ENCODE assay signal across 18 mouse cellular contexts in the genomic region with DNA sequence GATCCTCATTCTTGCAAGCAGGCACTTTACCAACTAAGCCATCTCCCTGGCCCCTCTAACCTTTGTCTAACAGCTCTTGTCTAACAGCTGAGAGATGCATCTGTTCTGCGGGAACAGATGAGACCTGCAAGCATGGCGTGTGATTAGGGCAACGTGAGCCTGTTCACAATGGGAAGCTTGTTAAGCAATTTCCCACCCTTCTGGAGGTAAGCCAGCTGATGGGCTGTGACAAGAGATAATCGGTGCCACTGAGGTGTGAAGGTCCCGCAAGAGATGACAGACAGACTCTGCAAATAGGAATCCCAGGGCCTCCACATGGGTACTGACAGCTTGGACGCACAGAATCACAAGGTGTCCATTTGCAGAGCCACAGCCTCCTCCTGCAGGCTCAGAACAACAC.
DNase-seq lines count a peak whose midpoint lies in the region; ATAC-seq and TF ChIP-seq lines count a peak whose summit lies in the region.
"Had no signal": no experiment of that assay in that cellular context is flagged by ENCODE, and none has a peak within 500 bp of the region (broad histone marks: within the 10 kb centered on the region; RNA-seq: fewer than 3 reads in every experiment).

No protein-coding gene starts in this region.

- no peaks in the 10 kb centered on the region for H3K27me3 ChIP-seq in forebrain, embryonic 16.5 days (replicated peaks; ENCODE audit: control insufficient read depth, insufficient read depth, low read length)
- no peaks in the 10 kb centered on the region for H3K27me3 ChIP-seq in neural tube, embryonic 15.5 days (replicated peaks)
- H3K27me3 ChIP-seq: heart, embryonic 15.5 days had no signal

- no peak overlapping the region for H3K27ac ChIP-seq in forebrain, embryonic 16.5 days (ENCODE audit: low read length)
- H3K27ac ChIP-seq in neural tube, embryonic 15.5 days (replicated peaks): no peak overlapping the region
- H3K27ac ChIP-seq: heart, embryonic 15.5 days; macrophage had no signal

- TF ChIP-seq CTCF in brain, embryonic 14.5 days (IDR thresholded peaks at IDR 0.05; ENCODE audit: borderline replicate concordance, extremely low read depth, insufficient read depth, insufficient read length): no peak

- DNase-seq in layer of hippocampus, postnatal 10 days (ENCODE audit: low spot score in 2 of 2): peak; percentile 19 to 23
- DNase-seq in layer of hippocampus, adult 11-12 months (ENCODE audit: low spot score): no peak
- DNase-seq in brain, embryonic 14.5 days (ENCODE audit: low read depth): peak; percentile 83
- no peak for DNase-seq in thymus, postnatal 4 days
- DNase-seq in gastrocnemius, postnatal 25 days: no peak
- DNase-seq: adrenal gland, adult 8-10 months; cerebellum, adult 9-10 months; embryo, embryonic 11 days; kidney, adult 9 months; lung, adult 2 months; right cerebral cortex, postnatal 14 days; thymus, postnatal 36 days had no signal

- ATAC-seq in forebrain, embryonic 16.5 days: 0 out of 2 replicates have a peak, but pooled peaks have one; percentile 43
- peak; percentile 38; the same call in 1 of the 2 replicates for ATAC-seq in neural tube, embryonic 15.5 days (ENCODE audit: low FRiP score)
- ATAC-seq: inflammation-experienced regulatory T-cells, adult 6 months had no signal

- no peak overlapping the region for H3K9ac ChIP-seq in forebrain, embryonic 16.5 days (replicated peaks; ENCODE audit: low read depth, low read length)
- no peak overlapping the region for H3K9ac ChIP-seq in neural tube, embryonic 15.5 days (replicated peaks)
- H3K9ac ChIP-seq: heart, embryonic 15.5 days had no signal

- H3K4me3 ChIP-seq in forebrain, embryonic 16.5 days (replicated peaks; ENCODE audit: low read length): no peak overlapping the region
- no peak overlapping the region for H3K4me3 ChIP-seq in neural tube, embryonic 15.5 days (replicated peaks)
- H3K4me3 ChIP-seq: heart, embryonic 15.5 days had no signal

- no peaks in the 10 kb centered on the region for H3K36me3 ChIP-seq in forebrain, embryonic 16.5 days (ENCODE audit: control insufficient read depth, insufficient read depth)
- no peaks in the 10 kb centered on the region for H3K36me3 ChIP-seq in neural tube, embryonic 15.5 days
- H3K36me3 ChIP-seq: G1E; heart, embryonic 15.5 days had no signal

- H3K4me2 ChIP-seq in forebrain, embryonic 16.5 days (ENCODE audit: low read length): no peak overlapping the region
- no peak overlapping the region for H3K4me2 ChIP-seq in neural tube, embryonic 15.5 days
- H3K4me2 ChIP-seq: heart, embryonic 15.5 days had no signal

- 52% methylated on average over 6 of the region's 6 CpGs for WGBS in forebrain, embryonic 16.5 days
- WGBS in neural tube, embryonic 15.5 days: 70% methylated on average over 6 of the region's 6 CpGs

- TF ChIP-seq POLR2A in brain, embryonic 14.5 days (IDR thresholded peaks at IDR 0.05; ENCODE audit: borderline replicate concordance, extremely low read depth, insufficient read depth, insufficient read length, poor library complexity, severe bottlenecking): no peak

- H3K4me1 ChIP-seq in forebrain, embryonic 16.5 days (replicated peaks; ENCODE audit: control insufficient read depth, insufficient read depth, low read length): no peaks in the 10 kb centered on the region
- H3K4me1 ChIP-seq in neural tube, embryonic 15.5 days: no peaks in the 10 kb centered on the region
- H3K4me1 ChIP-seq: heart, embryonic 15.5 days had no signal

- H3K9me3 ChIP-seq in forebrain, embryonic 16.5 days (ENCODE audit: control insufficient read depth, low read length): no peaks in the 10 kb centered on the region
- H3K9me3 ChIP-seq in neural tube, embryonic 15.5 days (replicated peaks): no peaks in the 10 kb centered on the region
- H3K9me3 ChIP-seq: heart, embryonic 15.5 days had no signal

Comparison
In these comparisons a context has a peak if more than half of its experiments do, and no peak if none do; other contexts are left out.
1. DNase-seq: peak in layer of hippocampus, postnatal 10 days (2 of 2) and brain, embryonic 14.5 days (single experiment); none in layer of hippocampus, adult 11-12 months (single experiment), thymus, postnatal 4 days (single experiment) and gastrocnemius, postnatal 25 days (single experiment).